Mouse (Mus musculus) olfactory bulb, adult 2 months (tissue): ENCODE results near the gene 9330182L06Rik. TPM values are rescaled to one million over a fixed set of nuclear protein-coding genes. Genes with fewer than 3 reads are reported as not detected.

Experiments
- H3K27ac ChIP-seq: fragments of 200-500 bp; 2 replicates; pipeline ENCODE4 v1.5.1; 2012; ENCODE audit warnings: low read depth, low read length; ENCODE audit not compliant: insufficient read depth
- H3K4me1 ChIP-seq: fragments of 200-500 bp; 2 replicates; pipeline ENCODE4 v1.6.1; 2012; ENCODE audit warnings: low read length; ENCODE audit not compliant: control insufficient read depth, insufficient read depth
- H3K4me3 ChIP-seq: fragments of 200-500 bp; 2 replicates; pipeline ENCODE4 v1.5.1; 2012; ENCODE audit warnings: mild to moderate bottlenecking, low read depth, low read length, moderate library complexity; ENCODE audit not compliant: insufficient read depth
- CTCF ChIP-seq: fragments of 200-500 bp; IDR thresholded peaks from 2 replicates; pipeline ENCODE4 v1.5.1; 2012; ENCODE audit warnings: low read depth, mild to moderate bottlenecking, low read length, moderate library complexity; ENCODE audit not compliant: insufficient read depth
- POLR2A ChIP-seq: fragments of 200-500 bp; IDR thresholded peaks from 2 replicates; pipeline ENCODE4 v1.6.1; 2012; ENCODE audit warnings: mild to moderate bottlenecking, low read depth, low read length, moderate library complexity; ENCODE audit not compliant: insufficient read depth
- WGBS: fragments of 180-500 bp; shearing (Covaris S2); methylation state at CpG from one replicate; pipeline ENCODE4 v1.1.7; 2018; 5-methylcytosine and 5-hydroxymethylcytosine counted together
- polyA plus RNA-seq: library from polyadenylated mRNA; stranded (reverse); fragments of >200 nt; gene quantifications from 2 replicates; pipeline ENCODE4 v1.2.4, GENCODE M21; 2012; ENCODE audit warnings: low replicate concordance; ENCODE audit not compliant: missing spikeins, insufficient read depth, insufficient read length

Gene 9330182L06Rik
- polyA plus RNA-seq = not detected in 2 replicates

GRCm38 (mm10) chr5:9265586-9266279 is at the start of gene 9330182L06Rik:
Gene 9330182L06Rik, plus strand, starts transcription at chr5:9266118.
- TF ChIP-seq POLR2A (peak; percentile 72), CTCF (no peak)
- Histone ChIP-seq H3K4me3 (peak within 1 kb of the TSS; percentile 83), H3K4me1 (peaks cover 2% of the 10 kb centered on the region; the same call in 1 of the 2 replicates), H3K27ac (peak within 1 kb of the TSS; percentile 82)
- WGBS = under 1% methylated on average over 47 of the region's 47 CpGs

GRCm38 (mm10) chr5:9227456-9228008 is 38.4 kb upstream of the 9330182L06Rik start:
- Histone ChIP-seq H3K27ac (no peak overlapping the region), H3K4me1 (no peaks in the 10 kb centered on the region), H3K4me3 (no peak overlapping the region)
- TF ChIP-seq POLR2A (no peak), CTCF (no peak)
- WGBS = 49% methylated on average over 4 of the region's 4 CpGs

- WGBS = 87% methylated on average over 4 of the region's 4 CpGs
- TF ChIP-seq CTCF = no peak
- TF ChIP-seq POLR2A = no peak
- Histone ChIP-seq H3K4me3 (no peak overlapping the region), H3K27ac (no peak overlapping the region), H3K4me1 (peaks cover 2% of the 10 kb centered on the region; the same call in 1 of the 2 replicates)
These were observed 1.6 kb upstream of the 9330182L06Rik start for GRCm38 (mm10) chr5:9264361-9264760.

GRCm38 (mm10) chr5:9266280-9266923 is 484 bp downstream of the 9330182L06Rik start:
- under 1% methylated on average over 30 of the region's 30 CpGs for WGBS
- Histone ChIP-seq H3K27ac (peak overlapping the region; percentile 82), H3K4me3 (peak overlapping the region; percentile 83), H3K4me1 (peaks cover 2% of the 10 kb centered on the region; the same call in 1 of the 2 replicates)
- TF ChIP-seq POLR2A (no peak), CTCF (no peak)

GRCm38 (mm10) chr5:9269666-9270065 is 3.7 kb downstream of the 9330182L06Rik start:
- WGBS = 67% methylated on average over 3 of the region's 3 CpGs
- no peak overlapping the region for H3K4me3 ChIP-seq
- no peak overlapping the region for H3K27ac ChIP-seq
- TF ChIP-seq POLR2A (no peak), CTCF (no peak)
- H3K4me1 ChIP-seq = peaks cover 2% of the 10 kb centered on the region; the same call in 1 of the 2 replicates

- no peak overlapping the region for H3K4me3 ChIP-seq
- H3K4me1 ChIP-seq = no peaks in the 10 kb centered on the region
- no peak overlapping the region for H3K27ac ChIP-seq
- no peak for TF ChIP-seq CTCF
- TF ChIP-seq POLR2A = no peak
- WGBS = 55% methylated on average over 3 of the region's 3 CpGs
These were observed 7.1 kb downstream of the 9330182L06Rik start for GRCm38 (mm10) chr5:9272976-9273375.

- TF ChIP-seq CTCF (no peak), POLR2A (no peak)
- 70% methylated on average over 2 of the region's 2 CpGs for WGBS
- Histone ChIP-seq H3K4me3 (no peak overlapping the region), H3K27ac (no peak overlapping the region), H3K4me1 (peaks cover 4% of the 10 kb centered on the region; the same call in 1 of the 2 replicates)
These were observed 30.0 kb downstream of the 9330182L06Rik start for GRCm38 (mm10) chr5:9295777-9296549.

GRCm38 (mm10) chr5:9296550-9296928 is 30.6 kb downstream of the 9330182L06Rik start:
- Histone ChIP-seq H3K27ac (no peak overlapping the region), H3K4me3 (no peak overlapping the region), H3K4me1 (peaks cover 4% of the 10 kb centered on the region; the same call in 1 of the 2 replicates)
- TF ChIP-seq CTCF (no peak), POLR2A (no peak)
